Mouse (Mus musculus) embryonic facial prominence, embryonic 11.5 days (tissue): ENCODE measurements around the gene Prok1. TPM values are rescaled to one million over a fixed set of nuclear protein-coding genes. Genes with fewer than 3 reads are reported as not detected.

Source experiments
- ATAC-seq: fragments of 200-750 bp; cut with Nextera tagmentation; replicated peaks from 2 replicates; pipeline ENCODE4 v1.8.0; 2017; ENCODE audit warnings: low read depth; ENCODE audit not compliant: insufficient number of reproducible peaks, low FRiP score, low TSS enrichment
- DNase-seq: peaks from one replicate; pipeline ENCODE4 v3.0.0-alpha.2; 2015; ENCODE audit warnings: low spot score
- H3K27ac ChIP-seq: fragments of 300-500 bp; sonication (generic); replicated peaks from 2 replicates; pipeline ENCODE4 v1.5.1; 2014; ENCODE audit warnings: mild to moderate bottlenecking, low read depth, low read length, control low read depth
- H3K27me3 ChIP-seq: fragments of 300-500 bp; sonication (generic); 2 replicates; pipeline ENCODE4 v1.6.1; 2014; ENCODE audit warnings: mild to moderate bottlenecking, low read length, moderate library complexity, mixed read lengths; ENCODE audit not compliant: control insufficient read depth, insufficient read depth
- H3K36me3 ChIP-seq: fragments of 300-500 bp; sonication (generic); replicated peaks from 2 replicates; pipeline ENCODE4 v1.6.1; 2014; ENCODE audit warnings: low read depth, mild to moderate bottlenecking, low read length, moderate library complexity, mixed read lengths; ENCODE audit not compliant: control insufficient read depth, insufficient read depth
- H3K4me1 ChIP-seq: fragments of 300-500 bp; sonication (generic); 2 replicates; pipeline ENCODE4 v1.6.1; 2014; ENCODE audit warnings: low read length, mixed read lengths; ENCODE audit not compliant: control insufficient read depth, insufficient read depth
- H3K4me2 ChIP-seq: fragments of 300-500 bp; sonication (generic); 2 replicates; pipeline ENCODE4 v1.6.1; 2014; ENCODE audit warnings: low read depth, mild to moderate bottlenecking, control low read depth, low read length, moderate library complexity
- H3K4me3 ChIP-seq: fragments of 300-500 bp; sonication (generic); 2 replicates; pipeline ENCODE4 v1.5.1; 2014; ENCODE audit warnings: low read depth, low read length, control low read depth
- H3K9ac ChIP-seq: fragments of 300-500 bp; sonication (generic); replicated peaks from 2 replicates; pipeline ENCODE4 v1.6.1; 2014; ENCODE audit warnings: mild to moderate bottlenecking, control low read depth, low read length
- H3K9me3 ChIP-seq: fragments of 300-500 bp; sonication (generic); replicated peaks from 2 replicates; pipeline ENCODE4 v1.6.1; 2016; ENCODE audit warnings: mild to moderate bottlenecking, low read length, inconsistent platforms, mixed read lengths; ENCODE audit not compliant: control insufficient read depth
- WGBS: fragments of 180-500 bp; shearing (Covaris S2); extraction: QIAGEN DNeasy Blood & Tissue Kit; methylation state at CpG from one replicate; pipeline ENCODE4 v1.1.7; 2014; 5-methylcytosine and 5-hydroxymethylcytosine counted together
- polyA plus RNA-seq: library from polyadenylated mRNA; unstranded; fragments of >200 nt; fragmentation: Nextera tagmentation; extraction: Ambion mirVana; gene quantifications from 2 replicates; pipeline ENCODE4 v1.2.1, GENCODE M21; 2014

Gene Prok1
- polyA plus RNA-seq = 0.15 TPM in 1 of 2 replicates, not detected in the other

GRCm38 (mm10) chr3:107239607-107240006, at the start of gene Prok1:
TSS of gene Prok1 (minus strand) at chr3:107239707.
- 90% methylated on average over 9 of the region's 9 CpGs for WGBS

DNA sequence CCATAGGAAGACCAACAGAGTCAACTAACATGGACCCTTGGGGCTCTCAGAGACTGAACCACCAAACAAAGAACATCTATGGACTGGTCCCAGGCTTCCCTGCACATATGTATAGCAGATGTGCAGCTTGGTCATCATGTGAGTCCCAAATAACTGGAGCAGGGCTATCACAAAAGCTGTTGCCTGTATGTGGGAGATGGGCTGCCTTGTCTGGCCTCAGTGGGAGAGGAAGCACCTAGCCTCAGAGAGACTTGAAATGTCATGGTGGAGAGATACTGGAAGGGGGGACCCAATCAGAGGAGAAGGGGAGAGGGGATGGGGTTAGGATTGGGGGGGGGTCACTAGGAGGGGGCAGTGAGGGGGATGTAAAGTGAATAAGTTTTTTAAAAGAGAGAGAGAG, 47.8 kb upstream of the Prok1 start:
- no peak for ATAC-seq
- H3K4me1 ChIP-seq = no peaks in the 10 kb centered on the region; the same call in 1 of the 2 replicates
- no peaks in the 10 kb centered on the region for H3K27me3 ChIP-seq
- H3K4me2 ChIP-seq = no peak overlapping the region
- no peak for DNase-seq
- no peak overlapping the region for H3K27ac ChIP-seq
- no peaks in the 10 kb centered on the region for H3K9me3 ChIP-seq
- H3K4me3 ChIP-seq = no peak overlapping the region
- H3K36me3 ChIP-seq = peaks cover 4% of the 10 kb centered on the region; the same call in 1 of the 2 replicates
- no peak overlapping the region for H3K9ac ChIP-seq

More at GRCm38 (mm10) chr3:107239607-107240006, at the start of gene Prok1:
- no peak within 1 kb of the TSS for H3K9ac ChIP-seq
- H3K4me2 ChIP-seq = no peak within 1 kb of the TSS
- no peaks in the 10 kb centered on the region for H3K4me1 ChIP-seq
- DNase-seq (no peak), ATAC-seq (no peak)
- no peaks in the 10 kb centered on the region for H3K36me3 ChIP-seq
- no peaks in the 10 kb centered on the region for H3K9me3 ChIP-seq
- no peak within 1 kb of the TSS for H3K27ac ChIP-seq
- H3K27me3 ChIP-seq = no peaks in the 10 kb centered on the region
- H3K4me3 ChIP-seq = no peak within 1 kb of the TSS

- no peak overlapping the region for H3K9ac ChIP-seq
- no peaks in the 10 kb centered on the region for H3K9me3 ChIP-seq
- no peak overlapping the region for H3K27ac ChIP-seq
- DNase-seq = no peak
- no peak for ATAC-seq
- no peaks in the 10 kb centered on the region for H3K27me3 ChIP-seq
- H3K4me2 ChIP-seq = no peak overlapping the region
- H3K4me1 ChIP-seq = no peaks in the 10 kb centered on the region; the same call in 1 of the 2 replicates
- WGBS = 83% methylated on average over 2 of the region's 2 CpGs
- peaks cover 4% of the 10 kb centered on the region; the same call in 1 of the 2 replicates for H3K36me3 ChIP-seq
- no peak overlapping the region for H3K4me3 ChIP-seq
These were observed 46.6 kb upstream of the Prok1 start for GRCm38 (mm10) chr3:107286123-107286522.

DNA sequence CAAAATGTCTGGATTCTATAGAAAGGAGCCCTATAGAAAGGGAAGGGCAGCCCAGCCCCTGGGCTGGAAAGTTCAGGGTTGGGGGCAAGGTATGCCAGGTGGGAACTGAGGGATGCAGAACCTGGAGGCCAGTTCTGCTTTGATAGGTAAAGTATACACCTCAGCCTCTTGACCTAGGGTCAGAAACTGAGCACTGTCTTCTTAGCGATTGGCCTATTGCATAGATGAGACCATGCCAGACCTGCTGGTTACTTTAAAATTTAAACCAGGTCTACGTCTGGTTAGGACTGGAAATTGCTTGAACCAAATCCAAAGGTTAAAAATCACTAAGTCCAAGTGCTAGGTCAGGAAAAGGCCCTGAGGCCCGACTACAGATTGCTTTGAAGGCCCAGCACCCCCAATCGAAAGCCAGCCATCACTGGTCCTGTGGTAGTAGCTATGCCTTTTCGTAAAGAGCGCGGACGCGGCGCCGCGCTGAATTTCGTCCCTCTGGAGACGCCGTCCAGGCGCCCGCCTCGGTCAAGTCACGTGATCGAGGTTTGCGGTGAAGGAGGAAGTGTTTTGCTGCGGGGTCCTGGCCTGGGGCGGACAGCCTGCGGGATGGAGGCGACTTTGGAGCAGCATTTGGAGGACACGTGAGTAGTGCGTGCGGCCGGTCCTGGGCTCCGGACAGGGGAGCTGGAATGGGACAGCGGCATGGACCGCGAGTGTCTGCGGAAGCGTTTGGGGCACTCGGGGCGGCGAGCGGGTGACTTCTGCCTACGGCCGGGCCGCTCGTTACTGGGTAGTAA, 39.2 kb upstream of the Prok1 start, which contains the start of gene Lamtor5:
Gene Lamtor5 (plus strand): TSS at position 380 of the 791 bp plus-strand sequence.
- peaks cover 4% of the 10 kb centered on the region; the same call in 1 of the 2 replicates for H3K36me3 ChIP-seq
- DNase-seq = peak; percentile 93
- H3K4me2 ChIP-seq = peak within 1 kb of the TSS; percentile 52
- no peak within 1 kb of the TSS for H3K27ac ChIP-seq
- H3K27me3 ChIP-seq = no peaks in the 10 kb centered on the region
- no peaks in the 10 kb centered on the region for H3K9me3 ChIP-seq
- peak within 1 kb of the TSS; percentile 89 for H3K4me3 ChIP-seq
- WGBS = 4% methylated on average over 43 of the region's 43 CpGs
- no peaks in the 10 kb centered on the region for H3K4me1 ChIP-seq
- peak; percentile 87 for ATAC-seq
- H3K9ac ChIP-seq = peak within 1 kb of the TSS; percentile 78

GRCm38 (mm10) chr3:107276626-107277025, 37.1 kb upstream of the Prok1 start:
- Histone ChIP-seq H3K36me3 (no peaks in the 10 kb centered on the region), H3K4me2 (no peak overlapping the region), H3K9me3 (no peaks in the 10 kb centered on the region), H3K4me1 (no peaks in the 10 kb centered on the region), H3K4me3 (no peak overlapping the region), H3K9ac (no peak overlapping the region), H3K27ac (no peak overlapping the region), H3K27me3 (no peaks in the 10 kb centered on the region)
- WGBS = 79% methylated on average over 3 of the region's 3 CpGs
- DNase-seq (no peak), ATAC-seq (no peak)

GRCm38 (mm10) chr3:107275996-107276395, 36.5 kb upstream of the Prok1 start:
- Histone ChIP-seq H3K27ac (no peak overlapping the region), H3K4me2 (no peak overlapping the region), H3K4me3 (no peak overlapping the region), H3K4me1 (no peaks in the 10 kb centered on the region), H3K9ac (no peak overlapping the region), H3K36me3 (no peaks in the 10 kb centered on the region), H3K27me3 (no peaks in the 10 kb centered on the region), H3K9me3 (no peaks in the 10 kb centered on the region)
- no peak for DNase-seq
- no peak for ATAC-seq
- 56% methylated on average over 4 of the region's 4 CpGs for WGBS

- Histone ChIP-seq H3K4me3 (no peak overlapping the region), H3K27ac (no peak overlapping the region), H3K9me3 (no peaks in the 10 kb centered on the region), H3K9ac (no peak overlapping the region), H3K4me2 (no peak overlapping the region), H3K27me3 (no peaks in the 10 kb centered on the region), H3K36me3 (no peaks in the 10 kb centered on the region), H3K4me1 (no peaks in the 10 kb centered on the region)
- no peak for ATAC-seq
- no peak for DNase-seq
- 65% methylated on average over 5 of the region's 5 CpGs for WGBS
These were observed 35.8 kb upstream of the Prok1 start for GRCm38 (mm10) chr3:107275351-107275750.

- WGBS = 7% methylated on average over 3 of the region's 3 CpGs
- ATAC-seq = 0 out of 2 replicates have a peak, but pooled peaks have one; percentile 42
These were observed 34.3 kb upstream of the Prok1 start for GRCm38 (mm10) chr3:107273820-107274219.

More at GRCm38 (mm10) chr3:107273820-107274219, 34.3 kb upstream of the Prok1 start:
- H3K4me2 ChIP-seq = no peak overlapping the region
- no peak overlapping the region for H3K9ac ChIP-seq
- H3K27ac ChIP-seq = no peak overlapping the region
- H3K4me3 ChIP-seq = no peak overlapping the region
- no peaks in the 10 kb centered on the region for H3K27me3 ChIP-seq
- no peaks in the 10 kb centered on the region for H3K4me1 ChIP-seq
- no peaks in the 10 kb centered on the region for H3K36me3 ChIP-seq
- H3K9me3 ChIP-seq = no peaks in the 10 kb centered on the region
- peak; percentile 75 for DNase-seq
